Mouse (Mus musculus) right cerebral cortex, postnatal 4 days (tissue): ENCODE data around the gene Crybb3.
A peak's percentile ranks its signal among the peaks of the same experiment; 100 is the strongest.
"Not testable (repeated sequence)": the region's sequence is repeated elsewhere in the genome, so short reads cannot be mapped to it uniquely, and the experiment has no call there.

Experiments used
- DNase-seq: peaks from one replicate; pipeline ENCODE4 v3.0.0-alpha.2; 2022

Gene Crybb3

DNA sequence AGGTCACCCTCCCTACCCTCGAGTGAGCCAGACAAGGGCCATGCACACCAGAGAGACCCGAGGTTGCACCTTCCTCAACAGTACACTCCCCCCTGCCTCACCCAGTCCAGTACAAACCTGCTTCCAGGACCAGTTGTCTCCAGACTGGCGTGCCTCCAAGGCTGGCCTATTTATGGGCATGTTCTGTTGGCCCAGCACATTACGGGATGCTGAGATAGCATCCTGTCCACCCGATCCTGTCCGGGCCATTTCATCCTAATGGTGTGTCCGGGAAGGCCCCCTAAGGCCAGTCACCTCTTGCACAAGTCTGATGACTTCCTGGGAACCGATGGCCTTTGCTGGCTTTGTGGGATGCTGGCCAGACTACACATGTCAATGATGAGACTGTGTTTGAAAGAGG, at the start of gene Crybb3:
Gene Crybb3, minus strand, starts transcription at position 146 of the 400 bp plus-strand sequence.
- DNase-seq, result peak; percentile 56

DNA sequence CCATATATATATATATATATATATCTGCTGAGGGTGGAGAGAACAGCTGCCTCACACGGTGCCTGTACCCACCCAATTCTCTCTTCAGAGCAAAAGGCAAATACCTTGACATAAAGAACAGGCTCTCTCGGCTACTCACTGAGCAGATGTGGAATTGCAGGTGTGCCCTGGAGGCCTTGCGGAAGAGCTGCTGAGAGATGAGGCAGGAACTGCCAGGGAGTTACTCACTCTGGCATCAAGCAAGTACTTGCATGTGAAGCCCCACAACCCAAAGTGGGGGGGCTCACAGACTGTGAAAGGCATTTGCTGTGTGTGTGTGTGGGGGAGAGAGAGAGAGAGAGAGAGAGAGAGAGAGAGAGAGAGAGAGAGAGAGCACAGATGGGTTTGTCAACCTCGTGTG, 47.0 kb upstream of the Crybb3 start:
- DNase-seq, result no peak

DNA sequence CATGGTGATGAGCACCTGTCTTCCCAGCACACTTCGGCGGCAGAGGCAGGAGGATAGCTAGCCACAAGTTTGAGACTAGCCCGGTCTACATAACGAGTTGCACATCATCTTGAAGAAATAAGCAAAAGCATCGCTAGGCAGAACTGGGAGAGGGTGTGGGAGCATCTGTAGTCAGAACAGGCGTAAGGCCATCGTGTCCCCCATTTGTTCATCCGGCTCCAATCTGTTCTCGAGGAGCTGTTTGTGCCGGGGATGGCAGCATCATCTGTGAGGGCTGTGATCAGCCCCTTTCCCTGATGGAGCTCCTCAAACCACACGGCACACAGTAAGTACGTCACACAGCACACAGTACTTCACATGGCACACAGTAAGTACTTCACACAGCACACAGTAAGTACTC, 45.1 kb upstream of the Crybb3 start:
- no peak for DNase-seq

DNA sequence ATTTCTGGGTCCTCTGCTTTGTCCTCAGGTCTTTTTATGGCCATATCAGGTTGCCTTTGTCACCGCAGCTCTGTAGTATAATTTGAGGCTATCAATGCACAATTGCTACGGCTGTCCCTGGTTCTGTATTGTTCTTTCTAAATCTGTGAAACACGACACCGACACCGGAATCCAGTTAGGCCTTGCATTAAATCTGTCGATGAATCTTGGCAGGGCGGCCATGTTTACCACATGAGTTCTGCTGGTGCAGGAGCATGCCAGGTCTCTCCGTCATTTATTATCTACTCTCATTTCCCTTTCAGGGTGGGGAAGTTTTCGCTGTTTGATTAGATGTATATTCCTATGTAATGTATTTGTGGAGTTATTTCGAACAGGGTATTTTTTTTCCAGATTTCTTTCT, 42.3 kb upstream of the Crybb3 start:
- no peak for DNase-seq

DNA sequence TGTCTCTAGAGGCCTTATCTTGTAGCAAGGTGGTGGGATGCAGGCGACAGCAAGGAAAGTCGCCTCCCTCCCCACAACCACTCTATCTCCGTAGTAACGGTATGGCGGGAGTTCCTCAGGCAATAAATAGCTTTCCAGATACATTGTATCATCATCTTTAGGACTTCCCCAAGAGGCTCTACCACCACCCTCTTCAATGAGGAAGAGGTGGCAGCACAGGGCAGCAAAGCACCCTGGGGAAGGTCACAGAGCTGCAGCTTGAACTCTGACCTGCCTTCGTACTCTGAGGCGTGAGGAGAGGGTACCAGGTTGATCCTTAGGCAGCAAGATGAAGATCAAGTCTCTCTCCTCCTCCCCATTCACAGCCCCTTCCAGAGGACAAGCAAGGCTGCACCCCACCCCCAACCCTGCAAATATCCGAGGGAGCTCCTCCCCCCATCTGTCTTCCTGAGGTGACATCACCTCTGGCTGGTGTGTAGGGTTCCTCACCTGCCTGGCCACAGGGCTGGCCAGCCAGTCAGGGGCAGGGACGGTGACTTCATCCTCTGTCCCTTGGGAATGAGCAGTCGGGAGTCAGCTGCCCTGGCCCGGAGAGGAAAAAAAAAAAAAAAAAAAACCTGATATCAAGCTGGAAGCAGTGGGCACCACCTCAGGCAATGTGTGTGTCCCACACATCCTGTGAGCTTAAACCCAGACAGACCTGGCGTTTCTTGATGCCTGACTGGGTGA, 41.1 kb upstream of the Crybb3 start:
- no peak for DNase-seq

DNA sequence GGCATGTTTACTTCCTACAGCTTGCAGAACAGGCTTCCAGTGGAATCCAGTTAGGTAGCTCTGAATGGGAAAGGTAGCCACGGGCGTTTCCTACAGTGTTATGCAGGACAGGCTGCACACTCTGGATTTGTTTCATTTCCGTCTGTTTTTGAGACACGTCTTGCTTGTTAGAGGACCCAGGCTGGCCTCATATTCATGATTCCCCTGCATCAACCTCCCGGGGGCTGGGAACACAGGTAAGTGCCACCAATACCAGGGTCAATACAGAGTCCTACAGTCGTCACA, 40.1 kb upstream of the Crybb3 start:
- no peak for DNase-seq

DNA sequence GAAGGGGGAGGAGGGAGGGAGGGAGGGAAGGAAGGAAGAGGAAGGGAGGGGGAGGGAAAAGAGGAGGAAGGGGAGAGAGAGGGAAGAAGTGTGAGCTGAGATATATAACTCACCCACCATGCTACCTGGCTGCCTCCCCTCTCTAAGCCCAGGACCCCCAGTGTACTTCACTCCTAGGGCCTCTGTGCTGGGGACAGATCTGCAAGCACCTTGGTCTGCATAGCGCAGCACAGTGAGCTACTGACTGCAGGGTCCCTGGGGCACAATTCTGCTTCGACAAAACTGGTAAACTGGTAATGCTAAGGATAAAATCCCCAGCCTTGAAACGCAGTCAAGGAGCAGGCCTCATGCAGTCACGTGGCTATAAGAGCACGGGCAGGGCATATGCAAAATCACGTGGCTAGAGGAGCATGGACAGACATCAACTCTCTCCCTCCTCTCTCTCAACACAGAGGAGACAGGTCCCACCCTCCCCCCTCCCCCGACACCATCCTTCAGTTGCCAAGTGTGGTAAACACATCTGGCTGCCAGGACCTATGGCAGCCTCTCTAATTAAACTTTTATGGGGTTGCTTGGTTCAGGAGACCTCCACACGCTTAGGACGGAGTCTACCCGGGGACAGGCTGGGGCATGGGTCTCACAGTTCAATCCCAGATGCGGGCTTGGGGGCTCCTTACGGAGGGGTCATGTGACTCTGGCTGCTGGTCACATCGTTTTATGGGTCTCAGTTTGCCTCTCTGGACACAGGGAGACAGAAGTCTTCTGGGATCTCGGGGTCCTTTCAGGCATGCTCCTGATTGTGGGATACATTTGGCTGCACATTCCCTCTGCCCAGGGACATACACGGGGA, 39.6 kb upstream of the Crybb3 start:
- no peak for DNase-seq

DNA sequence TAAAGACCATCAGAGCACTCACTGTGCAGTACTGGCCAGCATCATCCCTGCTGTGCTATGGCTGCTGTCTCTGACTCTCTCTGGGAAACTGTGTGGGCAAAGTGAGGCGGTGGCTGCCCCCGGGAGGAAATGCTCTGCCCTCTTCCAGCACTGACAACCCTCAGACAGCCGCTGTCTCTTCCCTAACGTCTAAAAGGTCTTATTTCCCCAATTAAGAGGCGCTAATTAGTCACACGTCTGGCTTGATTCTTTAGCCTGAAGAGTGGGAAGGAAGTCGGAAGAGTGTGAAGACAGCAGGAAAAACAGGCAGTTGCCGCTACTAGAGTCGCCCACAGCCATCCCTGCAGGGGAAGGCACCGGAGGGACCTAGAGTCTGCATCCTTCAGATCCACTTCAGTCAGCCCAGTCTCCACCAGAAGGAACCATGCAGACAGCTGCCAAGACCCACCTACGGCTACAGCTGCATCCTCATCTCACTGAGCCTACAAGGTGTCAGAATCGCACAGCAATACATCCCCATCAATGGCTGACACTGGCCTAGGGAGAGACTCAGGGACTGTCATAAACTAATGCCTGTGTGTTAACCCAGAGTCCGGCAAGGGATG, 38.6 kb upstream of the Crybb3 start:
- no peak for DNase-seq

DNA sequence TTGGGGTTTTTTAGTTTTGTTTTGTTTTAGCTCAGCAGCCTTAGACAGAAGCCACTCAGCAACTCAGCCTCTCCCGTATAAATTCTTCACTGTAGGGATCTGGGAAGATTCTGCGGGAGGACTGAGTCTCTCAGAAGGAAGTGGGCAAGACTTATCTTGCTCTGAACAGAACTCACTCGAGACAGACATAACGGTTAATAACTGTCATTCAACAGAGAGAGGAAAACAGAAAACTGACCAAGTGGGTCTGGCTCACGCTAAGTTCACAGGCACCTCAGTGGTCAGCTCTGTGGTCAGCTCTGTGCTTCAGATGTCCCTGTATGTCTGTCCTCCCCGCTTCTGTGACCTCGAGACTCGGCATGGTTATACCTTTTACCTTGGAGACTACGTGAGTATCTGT, 37.9 kb upstream of the Crybb3 start:
- DNase-seq, result no peak

DNA sequence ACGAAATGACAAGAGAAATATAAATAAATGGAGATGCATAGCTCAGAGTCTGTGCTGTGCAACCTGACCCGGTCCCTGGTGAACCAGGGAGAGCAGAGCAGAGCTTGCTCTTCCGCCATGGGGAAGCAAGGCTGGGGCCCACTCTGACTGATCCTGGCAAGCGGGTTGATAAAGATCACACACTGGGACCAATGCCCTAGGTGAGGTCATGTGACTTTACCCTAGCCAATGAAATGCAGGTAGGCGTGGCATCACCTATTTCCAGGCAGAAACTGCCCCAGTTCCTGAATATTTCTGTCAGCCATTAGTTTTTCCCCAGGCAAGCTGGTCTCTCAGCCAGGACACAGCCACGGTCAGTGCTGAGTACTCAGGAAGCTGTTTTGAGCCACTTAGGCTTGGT, 37.3 kb upstream of the Crybb3 start:
- DNase-seq, result no peak

DNA sequence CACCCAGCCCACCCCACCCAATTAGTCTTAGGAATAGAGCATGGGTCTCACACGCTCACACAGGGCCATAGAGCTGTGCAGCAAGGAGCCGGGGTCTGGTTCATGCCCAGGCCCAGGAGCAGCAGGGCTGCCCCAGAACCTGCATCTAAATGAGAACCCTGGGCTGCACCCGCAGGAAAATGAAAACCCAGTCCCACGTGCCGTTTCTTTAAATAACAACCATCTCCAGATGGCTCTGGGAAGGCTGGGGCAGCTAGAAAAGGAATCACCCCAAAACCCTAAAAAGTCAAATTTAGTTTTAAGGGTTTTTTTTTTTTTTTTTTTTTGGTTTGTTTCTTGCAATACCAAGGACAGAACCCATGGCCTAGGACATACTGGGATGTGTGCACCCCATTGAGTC, 36.0 kb upstream of the Crybb3 start:
- DNase-seq, result no peak

DNA sequence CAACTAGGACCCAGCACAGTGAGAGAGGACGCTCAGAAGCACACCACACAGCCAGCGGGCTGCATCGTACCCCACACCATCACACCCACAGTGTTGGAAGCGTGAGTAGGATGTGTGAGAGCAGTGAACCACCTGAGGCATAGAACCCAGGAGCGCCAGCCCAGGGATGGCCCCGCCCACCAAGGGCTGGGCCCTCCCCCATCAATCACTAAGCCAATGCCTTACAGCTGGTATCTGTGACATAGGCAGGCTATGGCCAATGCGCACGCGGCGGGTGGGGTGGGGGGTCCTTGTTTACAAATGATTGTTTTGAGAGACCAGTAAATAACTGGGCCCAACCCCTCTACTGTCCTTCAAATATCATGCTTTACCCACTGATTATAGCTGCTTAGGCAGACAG, 34.5 kb upstream of the Crybb3 start:
- DNase-seq, result no peak

DNA sequence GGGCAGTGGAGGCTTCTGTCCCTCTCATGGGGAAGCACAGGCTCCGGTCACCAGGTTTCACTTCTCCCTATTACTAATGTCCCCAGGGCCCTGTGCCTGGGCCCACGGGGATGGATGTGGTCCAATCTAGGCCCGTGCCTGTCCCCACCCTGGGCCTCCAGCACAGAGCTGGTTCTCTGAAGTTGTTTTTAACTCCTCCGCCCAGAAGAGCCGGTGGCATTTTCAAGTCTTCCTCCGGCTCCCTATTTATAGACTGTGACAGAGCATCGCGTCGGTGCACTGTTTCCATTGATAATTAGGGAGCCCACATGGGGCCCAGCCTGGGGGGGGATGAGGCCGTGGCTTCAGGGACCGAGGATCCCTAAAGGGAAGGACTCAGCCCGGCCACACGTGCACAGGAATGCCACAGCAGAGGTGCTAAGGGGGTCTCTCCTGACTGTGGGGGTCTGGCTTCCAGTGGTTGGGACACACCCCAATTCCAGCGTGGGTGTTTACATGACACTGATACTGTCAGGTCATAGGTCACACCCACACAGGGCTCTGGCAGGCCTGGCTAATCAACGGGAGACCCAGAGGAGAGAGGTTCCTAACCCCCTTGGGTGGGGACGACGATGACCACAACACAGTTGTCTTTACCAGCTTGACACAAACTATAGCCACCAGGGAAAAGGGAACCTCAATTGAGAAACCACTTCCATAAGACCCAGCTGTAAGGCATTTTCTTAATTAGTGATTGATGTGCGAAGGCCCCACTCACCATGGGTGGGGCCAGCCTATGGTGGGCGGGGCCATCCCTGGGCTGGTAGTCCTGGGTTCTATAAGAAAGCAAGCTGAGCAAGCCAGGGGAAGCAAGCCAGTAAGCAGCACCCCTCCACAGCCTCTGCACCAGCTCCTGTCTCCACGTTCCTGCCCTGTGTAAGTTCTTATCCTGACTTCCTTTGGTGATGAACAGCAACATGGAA, 33.2 kb upstream of the Crybb3 start:
- DNase-seq, result no peak

DNA sequence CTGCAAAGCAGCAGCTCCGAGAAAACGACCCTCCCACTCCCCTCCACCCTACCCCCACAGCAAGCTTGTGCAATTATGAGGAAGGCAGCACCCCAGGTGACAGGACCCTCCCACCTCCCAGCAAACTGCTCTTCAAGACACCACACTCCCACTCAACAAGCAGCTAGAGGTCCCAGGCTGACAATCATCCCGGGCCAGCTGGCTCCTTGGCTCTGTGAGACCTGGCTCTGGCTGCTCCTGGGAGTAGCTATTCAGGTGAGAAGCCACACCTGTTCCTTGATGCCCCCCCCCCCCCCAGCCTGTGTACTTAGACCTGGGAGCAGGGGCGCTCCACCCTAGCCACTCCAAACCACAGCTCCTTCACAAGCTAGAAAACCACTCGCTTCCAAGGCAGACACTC, 31.7 kb upstream of the Crybb3 start:
- no peak for DNase-seq

DNA sequence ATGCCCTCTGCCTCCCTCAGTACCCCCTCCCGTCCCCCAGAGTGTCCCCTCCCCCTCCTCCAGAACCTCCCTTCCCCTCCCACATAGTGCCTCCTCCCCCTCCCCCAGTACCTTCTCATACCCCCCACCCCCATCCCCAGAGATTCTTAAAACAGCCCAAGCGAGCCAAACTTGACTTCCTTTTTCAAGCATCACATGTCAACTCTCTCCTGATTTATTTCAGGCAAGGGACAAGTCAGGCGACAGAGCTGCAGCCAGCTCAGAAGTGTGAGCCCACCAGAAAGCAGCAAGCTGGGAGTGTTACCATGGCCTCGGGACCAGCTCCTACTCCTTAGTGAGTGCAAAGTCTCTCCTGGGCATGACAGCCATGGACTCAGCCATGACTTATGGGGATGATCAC, 30.0 kb upstream of the Crybb3 start:
- no peak for DNase-seq

DNA sequence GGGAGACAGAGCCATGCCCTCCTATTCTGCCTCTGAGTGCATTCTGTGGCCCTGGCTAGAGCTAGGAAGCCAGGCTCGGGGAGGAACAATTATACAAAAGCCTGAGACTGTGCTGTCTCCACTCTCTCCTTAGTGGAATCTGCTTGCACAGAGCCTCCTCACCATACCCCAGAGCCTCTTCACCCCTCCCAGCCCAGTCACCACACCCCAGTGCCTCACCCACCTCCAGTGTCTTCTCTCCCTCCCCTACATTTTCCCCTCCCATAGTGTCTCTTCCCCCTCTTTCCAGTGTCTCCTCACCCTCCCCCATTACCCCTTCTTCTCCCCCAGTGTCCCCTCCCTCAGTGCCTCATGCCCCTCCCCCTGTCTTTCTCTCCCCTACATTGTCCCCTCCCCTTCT, 29.5 kb upstream of the Crybb3 start:
- DNase-seq, result no peak

DNA sequence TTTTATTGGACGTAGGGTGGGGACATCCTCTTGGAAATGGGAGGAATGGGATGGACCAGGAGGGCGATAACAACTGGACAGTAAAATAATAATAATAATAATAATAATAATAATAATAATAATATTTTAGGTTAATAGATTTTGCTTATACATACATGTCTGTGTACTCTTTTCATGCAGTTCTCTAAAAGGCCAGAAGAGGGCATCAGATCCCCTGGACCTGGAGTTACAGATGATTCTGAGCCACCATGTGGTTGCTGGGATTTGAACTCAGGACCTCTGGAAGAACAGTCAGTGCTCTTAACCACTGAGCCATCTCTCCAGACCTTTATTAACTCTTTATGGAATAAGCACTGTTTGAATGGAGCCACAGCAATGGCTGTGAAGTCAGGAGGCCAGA, 28.3 kb upstream of the Crybb3 start:
- not testable (repeated sequence) for DNase-seq

DNA sequence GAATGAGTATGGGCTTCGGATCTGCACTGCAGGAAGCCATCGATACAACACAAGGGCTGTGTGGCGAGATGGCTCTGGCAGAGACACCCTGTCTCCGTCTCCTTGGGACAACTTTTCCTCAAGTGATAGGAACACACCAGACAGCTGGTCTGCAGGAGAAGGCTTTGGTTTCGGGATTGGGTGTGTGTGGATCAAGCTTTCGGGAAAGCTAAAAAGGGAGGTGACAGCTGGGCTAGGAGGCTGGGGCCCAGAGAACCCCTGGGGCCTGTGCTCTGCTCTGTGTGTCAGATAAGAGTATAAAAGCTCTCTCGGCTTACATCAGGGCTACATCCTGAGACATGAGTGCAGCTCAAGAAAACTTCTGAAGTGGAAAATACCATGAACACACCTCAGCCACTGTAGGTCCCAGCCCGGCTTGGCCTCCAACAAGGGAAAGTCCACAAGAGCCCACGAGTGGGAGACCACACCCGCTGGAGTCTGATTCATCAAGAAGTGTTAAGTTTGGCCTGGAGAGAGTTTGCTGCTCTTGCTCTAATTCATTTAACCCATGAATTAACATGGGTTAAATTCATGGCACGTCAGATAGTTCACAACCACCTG, 26.9 kb upstream of the Crybb3 start:
- DNase-seq, result no peak

DNA sequence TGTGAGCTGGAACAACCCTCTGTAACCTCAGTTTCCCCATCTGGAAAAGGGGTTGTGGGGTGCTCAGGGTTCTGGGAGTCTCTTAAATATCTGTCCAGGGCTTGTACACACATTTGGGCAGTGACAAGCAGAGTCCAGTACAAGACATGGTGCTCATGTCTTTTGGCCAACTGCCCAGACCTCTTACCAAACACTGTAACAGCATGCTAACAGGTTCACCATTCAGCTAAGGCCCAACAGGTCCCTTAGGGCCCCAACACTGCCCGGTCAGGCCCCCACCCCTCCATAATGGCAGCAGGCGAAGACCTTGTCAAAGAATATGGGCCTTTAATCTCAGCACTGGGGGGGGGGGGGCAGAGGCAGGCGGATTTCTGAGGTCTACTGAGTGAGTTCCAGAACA, 26.3 kb upstream of the Crybb3 start:
- DNase-seq, result no peak

DNA sequence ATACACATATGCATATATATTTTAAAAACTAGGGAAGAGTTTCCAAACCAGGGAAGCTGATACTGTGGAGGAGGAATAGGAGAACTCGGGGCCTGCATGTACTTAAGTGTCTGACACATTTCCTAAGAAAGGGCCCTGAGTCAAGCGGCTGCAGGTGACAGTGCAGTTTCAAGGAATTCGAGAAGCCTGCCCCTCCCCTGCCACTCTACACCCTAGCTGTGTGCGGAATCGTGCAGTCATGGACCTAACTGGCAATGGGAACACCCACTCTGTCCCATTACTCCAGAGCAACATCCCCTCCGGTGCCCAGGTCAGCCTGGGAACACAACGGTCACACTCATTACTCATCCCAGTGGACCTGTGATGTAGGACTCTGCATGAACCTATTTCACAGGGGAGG, 25.2 kb upstream of the Crybb3 start:
- DNase-seq, result no peak

DNA sequence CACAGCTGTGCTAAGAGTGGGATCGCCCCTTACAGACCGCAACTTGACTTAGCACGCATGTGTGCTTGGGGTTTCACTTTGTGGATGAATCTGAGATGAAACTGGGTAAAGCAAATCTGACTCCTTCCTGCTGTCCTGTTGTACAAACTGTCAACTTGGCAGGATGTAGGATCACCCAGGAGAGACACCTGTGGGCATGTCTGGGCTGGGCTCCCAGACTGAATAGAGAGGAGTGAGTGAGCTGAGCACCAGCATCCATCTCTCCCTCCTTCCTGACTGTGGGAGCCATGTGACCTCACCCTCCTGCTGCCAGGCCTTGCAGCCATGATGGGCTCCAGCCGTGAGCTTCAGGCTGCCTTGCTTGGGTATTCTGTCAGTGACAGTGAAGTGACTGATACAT, 24.1 kb upstream of the Crybb3 start:
- DNase-seq, result no peak

DNA sequence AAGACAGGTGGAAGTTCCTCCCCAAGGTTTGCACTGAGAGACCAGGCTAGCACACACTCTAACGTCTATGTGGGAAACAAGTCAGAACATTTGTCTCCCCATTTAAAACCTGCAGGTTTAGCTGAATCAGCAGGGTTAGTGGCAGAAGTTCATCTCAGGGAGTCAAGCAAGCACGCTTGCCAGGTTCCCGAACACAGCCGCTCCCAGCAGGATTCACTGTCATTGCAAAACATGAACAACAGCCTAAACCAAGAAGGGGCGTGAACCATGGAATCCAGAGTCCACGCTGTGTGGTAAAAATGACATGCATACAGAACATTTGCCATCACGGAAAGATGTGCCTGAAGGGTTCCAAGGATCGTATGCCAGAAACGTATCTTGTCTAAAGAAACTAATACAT, 23.7 kb upstream of the Crybb3 start:
- no peak for DNase-seq

DNA sequence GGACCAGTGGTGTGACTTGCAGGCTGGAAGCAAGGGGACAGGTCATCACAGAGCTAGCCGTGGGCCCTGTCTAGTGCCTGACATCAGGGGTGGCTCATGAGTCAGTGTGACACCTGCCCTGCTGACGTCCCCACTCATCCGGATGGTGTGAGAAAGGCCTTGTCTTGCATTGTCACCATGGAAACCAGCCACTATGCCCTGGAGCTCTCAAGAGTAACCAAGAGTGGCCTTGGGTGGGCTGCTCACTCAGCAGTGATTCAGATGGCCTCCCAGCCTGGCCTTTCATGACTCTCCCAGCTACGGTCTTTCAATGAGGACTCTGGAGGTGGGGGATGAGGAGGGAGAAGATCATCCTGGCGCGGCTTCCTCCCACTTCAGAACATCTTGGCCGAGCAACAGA, 21.1 kb upstream of the Crybb3 start:
- no peak for DNase-seq
